Mouse (Mus musculus): Measurements from ENCODE around the gene Olfr1336.

GRCm38 (mm10) chr7:6508648-6509047, 52.7 kb downstream of the Olfr1336 start, which contains the start of gene Olfr1348:
- TF ChIP-seq POLR2A (IDR thresholded peaks at IDR 0.05; ENCODE audit: borderline replicate concordance, control insufficient read depth, low read depth, low read length) (no peak), CTCF (IDR thresholded peaks at IDR 0.05; ENCODE audit: control insufficient read depth, insufficient read depth, low read length) (no peak)
